Mouse (Mus musculus) left cerebral cortex, postnatal 14 days (tissue): ENCODE results near the gene Ncbp1. TPM values are rescaled to one million over a fixed set of nuclear protein-coding genes. Genes with fewer than 3 reads are reported as not detected.

Experiments
- DNase-seq, 2 experiments: peaks; one replicate each; pipeline ENCODE4 v3.0.0; 2021 to 2022; ENCODE audit warnings: low spot score in 2 of 2, mixed read lengths in 1 of 2
- intact Hi-C: fragments of 180-260 bp; cut with DNase I; formaldehyde crosslinking; loops from one replicate; pipeline ENCODE4 v1.15.1; 2025
- long read RNA-seq, 2 experiments: library from polyadenylated mRNA; stranded (forward); transcript quantifications; one replicate each; pipeline ENCODE4 v2.0.0; 2021
- total RNA-seq, 2 experiments: library from RNA; stranded (reverse); gene quantifications; 2 replicates each; pipeline ENCODE4 v1.2.3; 2021

The Ncbp1 gene
- 10 to 100 TPM; 48.8 to 53.2 TPM for total RNA-seq
- long read RNA-seq, experiment 1, transcript Ncbp1-201 (23 exons, 3,010 nt) = major isoform, 18 of 35 reads
- long read RNA-seq, experiment 1, partial matches to known transcripts = 9 of 35 reads
- long read RNA-seq, experiment 1, other reads (novel, unspliced or antisense) = 8 of 35 reads
- long read RNA-seq, experiment 2, transcript Ncbp1-201 (23 exons, 3,010 nt) = major isoform, 26 of 33 reads
- long read RNA-seq, experiment 2, partial matches to known transcripts = 3 of 33 reads
- long read RNA-seq, experiment 2, other reads (novel, unspliced or antisense) = 4 of 33 reads

DNA sequence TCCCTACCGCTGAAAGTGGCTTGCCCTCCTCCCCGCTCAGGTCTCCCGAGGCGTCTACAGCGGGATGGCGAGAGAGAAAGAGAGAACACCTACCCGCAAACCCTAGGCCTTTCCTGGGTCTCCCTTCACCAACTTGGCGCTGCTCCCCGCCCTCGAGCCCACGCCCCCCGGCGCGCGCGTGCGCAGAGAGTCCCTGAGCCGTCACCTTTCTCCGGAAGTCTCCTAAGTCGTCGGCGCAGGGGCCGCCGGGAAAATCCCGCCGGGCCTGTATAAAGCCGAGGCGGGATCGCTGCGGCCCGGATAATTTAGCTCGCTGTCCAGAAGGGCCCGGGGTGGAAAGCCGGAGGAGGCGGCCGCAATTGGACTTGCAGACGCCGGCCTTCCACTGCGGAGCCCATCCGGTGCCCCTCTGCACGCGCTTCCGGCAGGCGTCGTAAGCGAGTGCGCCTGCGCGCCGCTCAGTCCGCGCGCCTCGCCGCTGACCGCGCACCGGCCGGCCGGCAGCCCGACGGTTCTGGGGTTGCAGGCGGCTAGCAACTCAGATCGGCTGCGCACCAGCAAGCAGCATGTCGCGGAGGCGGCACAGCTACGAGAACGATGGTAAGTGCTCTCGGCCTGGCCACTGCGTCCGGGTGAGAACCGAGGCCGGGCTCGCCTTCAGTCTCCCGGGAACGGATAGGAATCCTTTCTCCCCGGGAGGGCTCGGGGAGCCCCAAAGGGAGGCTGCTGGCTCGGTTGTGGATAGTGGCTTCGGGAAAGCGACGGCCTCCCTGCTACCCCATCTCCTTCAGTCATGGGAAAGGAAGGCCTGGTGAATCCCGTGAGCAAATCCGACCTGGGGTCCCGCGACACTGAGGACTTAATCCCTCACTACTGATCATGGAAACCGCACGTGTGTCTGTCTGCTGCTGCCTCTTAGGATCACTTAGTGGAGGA is at the start of gene Ncbp1, which contains the start of gene Tstd2:
Ncbp1 (plus strand) TSS at position 327 of the 936 bp plus-strand sequence.
Tstd2 (minus strand) TSS at position 408 of the 936 bp plus-strand sequence.
- peak; percentile 86 to 89 for DNase-seq

DNA sequence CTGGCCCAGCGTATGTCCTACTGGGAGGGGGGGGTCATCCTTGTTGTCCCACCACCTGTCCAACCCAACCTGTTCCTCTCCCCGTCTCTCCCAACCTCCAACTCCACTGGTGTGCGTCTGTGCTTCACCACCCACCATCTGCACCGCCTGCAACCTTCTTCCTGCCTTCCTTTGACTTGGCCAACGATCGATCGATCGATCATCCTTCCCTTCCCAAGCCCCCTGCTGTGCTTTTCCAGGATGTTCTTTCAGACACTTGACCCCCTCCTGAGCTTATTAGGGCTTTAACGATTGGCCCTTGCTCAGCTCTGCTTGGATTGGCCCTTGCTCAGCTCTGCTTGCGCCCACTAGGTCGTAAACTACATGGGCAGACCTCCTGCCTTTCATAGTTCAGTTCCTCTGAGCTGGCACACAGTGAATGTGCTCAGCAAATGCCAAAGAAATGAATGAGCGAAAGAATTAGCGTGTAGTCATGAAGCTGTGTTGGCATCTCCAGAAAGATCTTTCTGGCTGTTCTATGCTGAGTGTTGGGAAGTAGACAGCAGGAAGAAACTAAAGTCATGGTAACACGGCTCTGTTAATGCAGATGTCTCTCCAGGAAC is 48.8 kb upstream of the Ncbp1 start:
- DNase-seq = no peak
- intact Hi-C loops = no loop called here

More for the DNA sequence above, at the start of gene Ncbp1, which contains the start of gene Tstd2:
- intact Hi-C loops = no loop called here

GRCm38 (mm10) chr4:46092429-46093076 is 45.9 kb upstream of the Ncbp1 start:
- peak in 1 of 2 experiments; percentile 42 for DNase-seq

DNA sequence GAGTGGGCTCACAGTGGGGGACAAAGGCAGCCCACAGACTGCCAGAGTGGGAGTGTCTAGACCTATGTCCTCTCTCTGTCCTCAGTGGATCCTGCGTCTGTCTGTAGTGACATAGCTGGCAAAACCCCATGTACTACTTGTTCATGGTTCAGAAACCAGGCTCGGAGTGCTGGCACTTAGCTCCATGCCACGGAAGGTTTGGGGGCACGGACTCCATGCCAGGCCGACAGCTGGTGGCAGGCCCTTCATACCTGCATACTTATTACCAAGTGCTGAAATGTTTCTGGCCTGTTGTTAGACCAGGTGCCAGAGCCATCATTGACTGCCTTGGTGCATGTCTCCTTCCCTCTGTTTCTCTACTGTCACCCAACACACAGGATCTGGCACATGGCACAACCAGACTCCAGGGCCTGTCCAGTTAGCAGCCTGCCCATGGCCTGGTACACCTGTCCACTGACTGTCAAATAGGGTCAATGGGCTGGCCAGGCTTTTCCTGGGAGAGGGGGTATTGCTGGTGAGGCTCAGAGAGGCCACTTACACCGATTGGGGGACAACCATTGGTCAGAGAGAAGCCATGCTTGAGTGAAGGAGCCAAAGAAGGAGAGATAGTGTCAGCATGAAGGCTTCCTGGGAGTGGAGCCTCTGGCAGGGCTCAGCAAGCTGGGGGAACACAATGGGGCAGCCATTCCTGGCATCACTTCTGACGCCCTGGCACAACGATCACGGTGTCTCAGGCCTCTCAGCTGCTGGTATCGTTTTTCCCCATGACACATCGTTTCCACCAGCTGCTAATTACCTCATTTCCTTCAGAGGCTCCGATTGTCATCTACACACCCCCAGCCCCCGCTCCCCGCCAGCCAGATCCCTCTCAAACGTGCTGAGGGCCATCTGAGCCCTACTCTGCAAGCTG is 43.2 kb upstream of the Ncbp1 start:
- DNase-seq = no peak
- intact Hi-C loops = no loop called here

More at GRCm38 (mm10) chr4:46092429-46093076, 45.9 kb upstream of the Ncbp1 start:
- intact Hi-C loops = no loop called here

GRCm38 (mm10) chr4:46095826-46096159 is 42.6 kb upstream of the Ncbp1 start:
- intact Hi-C loops = no loop called here
- no peak for DNase-seq

DNA sequence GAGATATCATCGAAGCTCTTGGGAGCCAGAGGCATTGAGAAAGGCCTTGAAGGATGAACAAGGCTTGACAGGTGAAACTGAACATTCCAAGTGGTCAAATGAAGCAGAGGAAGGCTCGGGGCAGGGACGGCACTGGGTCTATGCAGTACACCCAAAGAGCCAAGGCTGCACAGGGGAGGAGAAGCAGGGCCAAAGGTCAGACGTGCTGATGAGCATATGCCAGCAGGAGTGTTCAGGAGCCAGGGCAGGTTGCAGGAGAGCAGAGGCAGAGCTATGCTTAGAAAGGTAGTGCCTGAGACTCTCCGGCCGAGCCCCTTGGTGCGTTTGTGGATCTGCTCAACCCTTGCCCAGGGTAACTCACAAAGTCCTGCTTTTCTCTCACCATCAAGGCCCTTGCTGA is 41.9 kb upstream of the Ncbp1 start:
- intact Hi-C loops = no loop called here
- DNase-seq = no peak

DNA sequence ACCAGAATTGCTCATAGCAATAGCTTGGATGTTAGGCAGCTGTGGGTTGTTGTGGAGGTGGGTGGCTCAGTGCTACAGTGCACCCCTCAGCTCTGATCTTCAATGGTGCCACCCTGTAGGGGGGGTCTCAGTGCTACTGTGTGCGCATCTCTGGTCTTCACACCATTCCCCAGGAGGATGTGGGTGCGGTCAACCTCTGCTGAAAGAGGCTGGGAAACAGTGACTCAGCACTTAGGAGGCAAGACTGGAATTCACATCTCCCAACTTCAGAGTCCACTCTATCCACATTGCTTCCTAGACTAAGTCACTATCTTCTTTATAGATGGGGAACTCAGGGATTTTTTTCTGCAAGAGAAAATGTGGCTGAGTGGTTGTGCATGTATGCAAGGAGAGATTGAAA is 40.8 kb upstream of the Ncbp1 start:
- intact Hi-C loops = no loop called here
- DNase-seq = no peak

- intact Hi-C loops = no loop called here
These were observed 39.3 kb upstream of the Ncbp1 start for GRCm38 (mm10) chr4:46099132-46099531.

GRCm38 (mm10) chr4:46100539-46100938 is 37.9 kb upstream of the Ncbp1 start:
- intact Hi-C loops = loop anchor here (5.0 kb wide), 1 partner anchor 33 kb away; no protein-coding TSS in a partner anchor
- no peak for DNase-seq

More at GRCm38 (mm10) chr4:46099132-46099531, 39.3 kb upstream of the Ncbp1 start:
- DNase-seq = no peak

- intact Hi-C loops = loop anchor here (5.0 kb wide), 1 partner anchor 34 kb away; no protein-coding TSS in a partner anchor
- DNase-seq = no peak
These were observed 37.2 kb upstream of the Ncbp1 start for GRCm38 (mm10) chr4:46101211-46101711.

DNA sequence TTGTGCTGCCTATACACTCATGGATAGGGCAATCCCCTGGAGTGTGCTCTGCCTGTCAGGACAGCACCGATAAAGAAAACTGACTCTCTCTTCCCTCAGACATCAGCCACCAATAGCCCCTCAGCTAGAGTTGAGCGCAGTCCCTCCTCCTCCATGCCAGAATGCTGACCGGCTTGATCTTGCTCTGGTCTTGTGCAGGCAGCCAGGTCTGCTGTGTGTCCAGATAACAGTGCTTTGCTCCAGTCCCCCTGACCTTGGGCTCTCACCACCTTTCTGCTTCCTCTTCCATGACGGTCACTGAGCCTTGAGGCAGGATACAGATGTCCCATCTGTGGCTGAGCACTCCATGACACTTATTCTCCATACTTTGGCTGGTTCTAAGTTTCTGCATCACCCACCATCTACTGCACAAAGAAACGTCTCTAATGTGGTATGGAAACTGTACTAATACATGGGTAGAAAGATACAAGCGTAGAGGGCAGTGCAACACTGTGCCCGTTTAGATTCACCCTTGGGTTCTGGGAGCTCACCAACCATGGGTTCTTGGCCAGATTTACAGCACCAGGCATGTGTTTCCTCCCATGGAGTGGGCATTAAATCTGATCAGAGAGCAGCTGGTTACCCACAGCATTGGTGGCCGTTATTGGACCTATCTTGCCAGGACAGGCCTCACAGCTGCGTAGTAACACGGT is 36.2 kb upstream of the Ncbp1 start:
- no peak for DNase-seq
- intact Hi-C loops = loop anchor here (5.0 kb wide), 1 partner anchor 35 kb away; no protein-coding TSS in a partner anchor

GRCm38 (mm10) chr4:46110084-46110483 is 28.3 kb upstream of the Ncbp1 start:
- intact Hi-C loops = no loop called here

DNA sequence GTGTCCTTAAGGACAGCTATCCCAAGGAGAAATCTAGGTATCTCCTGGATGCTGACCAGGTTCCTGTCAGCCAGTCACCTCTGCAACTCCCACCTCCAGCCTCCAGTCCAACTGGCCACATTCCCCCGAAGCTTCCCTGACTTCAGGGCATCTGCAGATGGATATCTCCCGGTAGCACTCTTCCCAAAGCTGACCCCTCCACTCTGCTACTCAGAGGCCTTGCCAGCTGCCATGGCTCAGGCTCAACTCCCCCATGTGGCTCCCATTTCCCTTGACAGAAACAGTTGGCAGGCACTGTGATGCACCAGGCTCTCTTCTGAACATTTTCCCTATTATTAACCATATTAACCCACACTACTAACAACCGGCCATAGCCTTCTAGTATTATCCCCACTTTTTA is 27.1 kb upstream of the Ncbp1 start:
- DNase-seq = no peak
- intact Hi-C loops = no loop called here

More at GRCm38 (mm10) chr4:46110084-46110483, 28.3 kb upstream of the Ncbp1 start:
- DNase-seq = no peak

GRCm38 (mm10) chr4:46115308-46115707 is 23.1 kb upstream of the Ncbp1 start:
- intact Hi-C loops = loop anchor here (5.0 kb wide), 1 partner anchor 73 kb away; no protein-coding TSS in a partner anchor
- no peak for DNase-seq

GRCm38 (mm10) chr4:46116544-46117175 is 21.8 kb upstream of the Ncbp1 start:
- no peak for DNase-seq
- intact Hi-C loops = loop anchor here (5.0 kb wide), 1 partner anchor 74 kb away; no protein-coding TSS in a partner anchor

DNA sequence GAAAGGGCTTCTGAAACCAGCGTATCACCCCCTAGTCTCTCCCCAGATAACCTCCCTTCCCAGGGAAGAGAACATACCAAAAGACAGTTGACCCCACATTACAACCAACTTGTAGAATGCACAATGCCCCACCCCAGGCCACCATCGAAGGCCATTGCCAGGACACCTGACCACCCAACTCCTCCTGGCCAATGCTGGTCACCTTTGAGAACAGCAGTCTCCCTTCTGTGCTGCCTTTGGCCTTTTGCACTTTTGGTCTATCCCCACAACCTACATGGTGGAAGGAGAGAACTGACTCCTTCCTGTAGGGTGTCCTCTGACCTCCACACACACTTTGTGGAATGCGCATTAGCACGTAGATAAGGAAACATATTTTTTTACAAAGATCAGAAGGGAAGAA is 20.9 kb upstream of the Ncbp1 start:
- DNase-seq = no peak
- intact Hi-C loops = loop anchor here (5.0 kb wide), 1 partner anchor 75 kb away; no protein-coding TSS in a partner anchor
